Mouse (Mus musculus) forebrain, embryonic 11.5 days (tissue): ENCODE data around the gene Gm10401. TPM values are rescaled to one million over a fixed set of nuclear protein-coding genes. Genes with fewer than 3 reads are reported as not detected.
"Not testable (repeated sequence)": the region's sequence is repeated elsewhere in the genome, so short reads cannot be mapped to it uniquely, and the experiment has no call there.

ENCODE experiments used
- ATAC-seq: fragments of 200-750 bp; cut with Nextera tagmentation; replicated peaks from 2 replicates; pipeline ENCODE4 v1.8.0; 2017; ENCODE audit warnings: moderate TSS enrichment; ENCODE audit not compliant: low FRiP score
- DNase-seq: peaks from one replicate; pipeline ENCODE4 v3.0.0-alpha.2; 2017; ENCODE audit warnings: low spot score
- H3K27ac ChIP-seq: fragments of 300-500 bp; sonication (generic); 2 replicates; pipeline ENCODE4 v1.5.1; 2014; ENCODE audit warnings: low read depth, low read length
- H3K27me3 ChIP-seq: fragments of 300-500 bp; sonication (generic); 2 replicates; pipeline ENCODE4 v1.6.1; 2014; ENCODE audit warnings: mild to moderate bottlenecking, low read length, mixed read lengths; ENCODE audit not compliant: control insufficient read depth, insufficient read depth
- H3K36me3 ChIP-seq: fragments of 300-500 bp; sonication (generic); 2 replicates; pipeline ENCODE4 v1.6.1; 2014; ENCODE audit warnings: mild to moderate bottlenecking, low read length, moderate library complexity, mixed read lengths; ENCODE audit not compliant: control insufficient read depth, insufficient read depth
- H3K4me1 ChIP-seq: fragments of 300-500 bp; sonication (generic); replicated peaks from 2 replicates; pipeline ENCODE4 v1.6.1; 2014; ENCODE audit warnings: low read length, mixed read lengths; ENCODE audit not compliant: control insufficient read depth, insufficient read depth
- H3K4me2 ChIP-seq: fragments of 300-500 bp; sonication (generic); 2 replicates; pipeline ENCODE4 v1.6.1; 2014; ENCODE audit warnings: low read depth, mild to moderate bottlenecking, low read length, moderate library complexity, mixed read lengths; ENCODE audit not compliant: severe bottlenecking
- H3K4me3 ChIP-seq: fragments of 300-500 bp; sonication (generic); 2 replicates; pipeline ENCODE4 v1.5.1; 2014; ENCODE audit warnings: low read depth, low read length
- H3K9ac ChIP-seq: fragments of 300-500 bp; sonication (generic); 2 replicates; pipeline ENCODE4 v1.6.1; 2014; ENCODE audit warnings: low read length
- H3K9me3 ChIP-seq: fragments of 300-500 bp; sonication (generic); 2 replicates; pipeline ENCODE4 v1.6.1; 2016; ENCODE audit warnings: low read length, mixed read lengths; ENCODE audit not compliant: control insufficient read depth
- WGBS: fragments of 180-500 bp; shearing (Covaris S2); extraction: QIAGEN DNeasy Blood & Tissue Kit; methylation state at CpG from one replicate; pipeline ENCODE4 v1.1.7; 2014; 5-methylcytosine and 5-hydroxymethylcytosine counted together
- polyA plus RNA-seq: library from polyadenylated mRNA; unstranded; fragments of >200 nt; fragmentation: Nextera tagmentation; extraction: Ambion mirVana; gene quantifications from 2 replicates; pipeline ENCODE4 v1.2.1, GENCODE M21; 2014

Gm10401 gene
- polyA plus RNA-seq, 1 experiment from 2014 or later, result 22.0 TPM

- Histone ChIP-seq H3K36me3 (no peaks in the 10 kb centered on the region; the same call in 1 of the 2 replicates), H3K4me1 (peaks cover 2% of the 10 kb centered on the region; the same call in 1 of the 2 replicates), H3K4me3 (no peak overlapping the region), H3K4me2 (no peak overlapping the region), H3K27me3 (no peaks in the 10 kb centered on the region), H3K27ac (no peak overlapping the region), H3K9ac (no peak overlapping the region), H3K9me3 (no peaks in the 10 kb centered on the region)
- ATAC-seq, result no peak
- 93% methylated on average over 12 of the region's 12 CpGs for WGBS
- DNase-seq, result no peak
Measured at GRCm38 (mm10) chr5:115113244-115113643, 15.1 kb upstream of the Gm10401 start.

- no peaks in the 10 kb centered on the region; the same call in 1 of the 2 replicates for H3K36me3 ChIP-seq
- H3K9me3 ChIP-seq, result no peaks in the 10 kb centered on the region
- H3K27me3 ChIP-seq, result no peaks in the 10 kb centered on the region
- no peak overlapping the region for H3K27ac ChIP-seq
- H3K4me2 ChIP-seq, result no peak overlapping the region
- no peak overlapping the region for H3K4me3 ChIP-seq
- ATAC-seq (no peak), DNase-seq (no peak)
- 91% methylated on average over 8 of the region's 8 CpGs for WGBS
- no peak overlapping the region for H3K9ac ChIP-seq
- H3K4me1 ChIP-seq, result peaks cover 2% of the 10 kb centered on the region; the same call in 1 of the 2 replicates
Measured at GRCm38 (mm10) chr5:115111156-115111555, 13.1 kb upstream of the Gm10401 start.

GRCm38 (mm10) chr5:115103253-115103652, 5.2 kb upstream of the Gm10401 start:
- not testable (repeated sequence) for H3K27ac ChIP-seq, H3K9ac ChIP-seq, ATAC-seq, H3K4me3 ChIP-seq, H3K4me2 ChIP-seq, H3K9me3 ChIP-seq, H3K4me1 ChIP-seq, H3K36me3 ChIP-seq, DNase-seq, H3K27me3 ChIP-seq
- 96% methylated on average over 23 of the region's 23 CpGs for WGBS

GRCm38 (mm10) chr5:115102231-115102630, 4.1 kb upstream of the Gm10401 start:
- Histone ChIP-seq H3K27ac (no peak overlapping the region), H3K4me1 (no peaks in the 10 kb centered on the region), H3K4me2 (no peak overlapping the region), H3K4me3 (no peak overlapping the region), H3K36me3 (peaks cover 2% of the 10 kb centered on the region; the same call in 1 of the 2 replicates), H3K27me3 (no peaks in the 10 kb centered on the region), H3K9me3 (no peaks in the 10 kb centered on the region), H3K9ac (no peak overlapping the region)
- WGBS, result 76% methylated on average over 2 of the region's 2 CpGs
- no peak for ATAC-seq
- no peak for DNase-seq

GRCm38 (mm10) chr5:115100473-115100872, 2.4 kb upstream of the Gm10401 start:
- Histone ChIP-seq H3K9me3 (no peaks in the 10 kb centered on the region), H3K9ac (no peak overlapping the region), H3K4me3 (no peak overlapping the region), H3K27me3 (no peaks in the 10 kb centered on the region), H3K4me2 (no peak overlapping the region), H3K27ac (no peak overlapping the region), H3K4me1 (no peaks in the 10 kb centered on the region), H3K36me3 (peaks cover 11% of the 10 kb centered on the region)
- DNase-seq (no peak), ATAC-seq (no peak)
- 82% methylated on average over 6 of the region's 6 CpGs for WGBS

- no peak for ATAC-seq
- Histone ChIP-seq H3K36me3 (peaks cover 11% of the 10 kb centered on the region), H3K27me3 (no peaks in the 10 kb centered on the region), H3K9ac (no peak overlapping the region), H3K27ac (no peak overlapping the region), H3K4me3 (no peak overlapping the region), H3K4me2 (no peak overlapping the region), H3K4me1 (no peaks in the 10 kb centered on the region), H3K9me3 (no peaks in the 10 kb centered on the region)
- 95% methylated on average over 9 of the region's 9 CpGs for WGBS
- no peak for DNase-seq
Measured at GRCm38 (mm10) chr5:115099991-115100390, 1.9 kb upstream of the Gm10401 start.

GRCm38 (mm10) chr5:115099530-115099929, 1.4 kb upstream of the Gm10401 start:
- H3K4me2 ChIP-seq, result no peak overlapping the region
- DNase-seq (no peak), ATAC-seq (no peak)
- H3K27me3 ChIP-seq, result no peaks in the 10 kb centered on the region
- H3K9me3 ChIP-seq, result no peaks in the 10 kb centered on the region
- peaks cover 11% of the 10 kb centered on the region for H3K36me3 ChIP-seq
- H3K4me1 ChIP-seq, result no peaks in the 10 kb centered on the region
- H3K9ac ChIP-seq, result no peak overlapping the region
- no peak overlapping the region for H3K4me3 ChIP-seq
- no peak overlapping the region for H3K27ac ChIP-seq
- 91% methylated on average over 5 of the region's 5 CpGs for WGBS

GRCm38 (mm10) chr5:115091776-115092175, 6.3 kb downstream of the Gm10401 start:
- Histone ChIP-seq H3K4me3 (no peak overlapping the region), H3K4me2 (no peak overlapping the region), H3K36me3 (peaks cover 12% of the 10 kb centered on the region), H3K9ac (no peak overlapping the region), H3K4me1 (no peaks in the 10 kb centered on the region), H3K27ac (no peak overlapping the region), H3K27me3 (no peaks in the 10 kb centered on the region), H3K9me3 (no peaks in the 10 kb centered on the region)
- no peak for ATAC-seq
- DNase-seq, result no peak
- 86% methylated on average over 6 of the region's 6 CpGs for WGBS

GRCm38 (mm10) chr5:115091015-115091414, 7.1 kb downstream of the Gm10401 start:
- WGBS, result 80% methylated on average over 3 of the region's 3 CpGs
- ATAC-seq (no peak), DNase-seq (no peak)
- no peaks in the 10 kb centered on the region for H3K27me3 ChIP-seq
- H3K36me3 ChIP-seq, result peaks cover 9% of the 10 kb centered on the region; the same call in 1 of the 2 replicates
- no peak overlapping the region for H3K4me2 ChIP-seq
- no peak overlapping the region for H3K4me3 ChIP-seq
- H3K4me1 ChIP-seq, result no peaks in the 10 kb centered on the region
- H3K9me3 ChIP-seq, result no peaks in the 10 kb centered on the region
- H3K9ac ChIP-seq, result no peak overlapping the region
- no peak overlapping the region for H3K27ac ChIP-seq
